Mouse (Mus musculus) lung, postnatal 36 days (tissue): ENCODE measurements around the gene P2ry14.
A peak's percentile ranks its signal among the peaks of the same experiment; 100 is the strongest.
"Not testable (repeated sequence)": the region's sequence is repeated elsewhere in the genome, so short reads cannot be mapped to it uniquely, and the experiment has no call there.

Experiments
- DNase-seq: peaks from one replicate; pipeline ENCODE4 v3.0.0; 2022; ENCODE audit warnings: mixed read lengths

The P2ry14 gene

GRCm38 (mm10) chr3:59141507-59142305, 11.7 kb downstream of the P2ry14 start:
- DNase-seq, result no peak

DNA sequence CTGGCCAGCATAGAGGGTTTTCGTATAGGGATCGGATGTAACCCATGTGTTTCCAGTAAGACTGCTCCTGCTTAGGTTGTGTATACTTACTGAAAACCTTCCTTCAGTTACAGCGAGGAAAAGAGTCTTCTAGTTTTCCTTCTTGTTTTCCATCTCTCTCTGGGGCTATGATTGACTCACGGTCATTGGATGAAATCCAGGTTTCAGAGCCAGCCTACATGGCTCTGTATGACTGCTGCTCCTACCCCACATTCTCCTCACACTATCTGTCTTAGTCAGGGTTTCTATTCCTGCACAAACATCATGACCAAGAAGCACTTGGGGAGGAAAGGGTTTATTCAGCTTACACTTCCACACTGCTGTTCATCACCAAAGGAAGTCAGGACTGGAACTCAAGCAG, 12.5 kb downstream of the P2ry14 start:
- DNase-seq, result not testable (repeated sequence)

GRCm38 (mm10) chr3:59140115-59140514, 13.3 kb downstream of the P2ry14 start:
- DNase-seq, result no peak

DNA sequence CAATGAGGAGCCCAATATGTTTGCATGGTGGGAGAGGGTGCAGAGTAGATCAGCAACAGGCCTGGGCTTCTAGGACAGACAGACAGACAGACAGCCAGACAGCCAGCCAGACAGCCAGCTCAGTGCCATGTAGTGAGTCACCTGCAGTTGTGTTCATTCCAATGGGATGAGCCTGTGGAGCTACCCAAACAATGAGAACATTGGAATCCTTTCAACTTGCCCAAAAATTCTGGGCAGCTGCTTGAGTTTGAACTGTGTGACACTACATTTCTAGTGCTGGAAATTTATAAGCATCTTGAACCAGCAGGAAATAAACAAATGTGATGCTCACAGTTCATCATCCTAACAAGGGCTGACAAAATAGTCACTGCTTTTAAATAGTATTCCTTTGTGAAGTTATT, 13.8 kb downstream of the P2ry14 start:
- peak; percentile 50 for DNase-seq

- no peak for DNase-seq
Observed at GRCm38 (mm10) chr3:59138946-59139468, 14.4 kb downstream of the P2ry14 start.

DNA sequence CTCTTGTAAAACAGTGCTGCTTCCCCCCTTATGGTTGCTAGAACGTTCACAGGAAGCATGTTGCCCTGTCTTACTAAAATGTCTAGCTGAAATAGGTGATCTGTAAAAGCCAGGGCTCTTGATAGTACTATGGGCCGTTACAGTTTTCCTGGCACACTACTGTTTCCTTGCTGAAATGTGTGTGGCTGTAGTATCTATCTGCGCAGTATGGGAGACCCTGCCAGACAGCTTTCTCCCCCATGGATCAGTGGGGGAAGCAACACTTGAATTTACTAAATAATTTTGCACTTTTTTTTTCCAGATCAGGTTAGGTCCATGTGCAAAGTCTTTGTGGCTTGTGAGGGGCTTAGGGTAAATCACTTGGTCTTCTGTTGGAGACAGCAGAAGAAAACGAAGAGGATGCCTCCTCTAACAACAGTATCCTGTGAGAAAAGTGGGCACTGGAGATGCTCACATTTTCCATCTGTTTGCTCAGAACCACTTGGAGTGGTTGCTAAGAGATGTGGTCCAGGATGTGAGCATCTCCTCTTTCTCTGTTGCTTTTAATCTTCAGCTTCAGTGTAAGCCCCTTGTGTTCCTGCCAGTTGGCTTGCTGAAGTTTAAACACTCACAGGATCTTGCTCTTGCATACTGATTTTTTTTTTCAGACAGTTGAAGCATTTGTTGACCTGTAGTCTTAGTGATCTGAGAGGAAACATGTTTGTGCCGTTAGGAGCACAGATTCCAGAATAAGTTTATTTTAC, 17.3 kb downstream of the P2ry14 start:
- DNase-seq, result no peak

DNA sequence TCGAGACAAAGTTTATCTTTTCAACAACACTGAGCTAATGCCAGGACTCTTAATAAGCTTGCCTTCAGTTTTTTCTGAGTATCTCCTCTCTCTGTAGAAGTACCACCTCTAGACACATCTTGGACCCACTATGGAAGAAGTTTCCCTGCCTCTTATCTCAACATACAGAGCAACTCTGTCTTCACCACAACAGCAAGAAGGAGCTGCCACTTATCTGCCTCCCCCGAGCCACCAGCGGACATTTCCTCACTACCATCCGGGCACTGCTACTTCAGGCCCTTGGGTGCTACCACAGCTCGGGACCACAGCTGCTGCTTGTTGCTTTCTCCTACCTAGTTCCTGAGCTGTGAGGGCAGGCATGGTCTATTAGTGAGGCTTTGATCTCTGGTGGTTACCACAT, 20.2 kb downstream of the P2ry14 start:
- no peak for DNase-seq

DNA sequence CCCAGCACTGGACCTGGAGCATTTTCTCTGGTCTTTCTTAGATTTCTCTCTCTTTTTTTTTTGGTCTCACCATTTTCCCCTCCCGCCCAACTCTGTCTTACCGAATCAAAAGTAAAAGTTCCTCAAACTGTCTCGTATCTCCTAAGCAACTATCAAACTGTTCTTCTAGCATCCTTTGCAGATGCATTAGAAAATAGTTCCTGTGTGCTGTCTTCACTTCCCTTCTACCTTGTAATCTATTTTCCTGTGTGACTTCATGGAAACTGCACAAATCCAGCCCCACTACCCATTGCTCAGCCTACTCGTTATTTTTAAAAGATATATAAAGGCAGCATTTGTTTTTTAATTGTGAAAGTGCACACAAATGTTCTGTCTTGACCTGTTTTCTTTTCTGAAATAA, 21.5 kb downstream of the P2ry14 start:
- no peak for DNase-seq

DNA sequence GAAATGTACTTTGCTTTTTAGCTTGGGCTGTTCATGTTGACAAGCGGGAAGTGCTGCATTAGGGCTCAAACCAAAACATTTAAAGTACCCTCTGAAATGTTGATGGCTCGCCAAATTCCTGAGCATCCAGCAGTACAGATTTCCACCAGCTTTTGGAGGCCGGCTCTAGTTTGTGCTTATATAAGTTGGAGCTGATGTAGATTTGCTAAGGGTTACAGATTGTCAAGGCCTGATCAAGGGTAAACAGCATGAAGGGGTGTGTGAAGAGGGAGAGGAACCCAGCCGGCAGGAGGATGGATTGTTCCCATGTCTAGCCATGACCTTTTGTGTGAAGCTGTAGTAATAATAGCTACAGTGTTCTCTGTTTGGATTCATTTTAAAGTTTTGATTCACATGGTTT, 22.3 kb downstream of the P2ry14 start:
- no peak for DNase-seq

DNA sequence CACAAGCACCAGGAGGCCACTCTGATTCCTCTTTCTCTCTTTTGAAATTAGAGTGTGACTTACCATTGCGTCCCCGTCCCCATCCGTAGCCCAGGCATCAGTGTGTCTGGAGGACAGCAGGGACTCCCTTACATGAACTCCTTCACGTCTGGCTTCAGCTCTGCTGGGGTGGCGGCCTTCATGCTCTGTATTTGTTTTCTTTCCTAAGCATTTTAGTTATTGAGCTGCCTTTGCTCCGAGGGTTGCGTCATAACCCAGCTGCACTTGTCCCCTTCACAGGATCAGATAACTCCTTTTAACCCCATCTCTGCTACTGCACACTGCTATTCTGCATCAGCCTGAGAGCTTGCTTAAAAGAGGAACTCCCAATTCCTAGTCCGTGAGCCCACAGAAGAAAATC, 23.0 kb downstream of the P2ry14 start:
- no peak for DNase-seq

DNA sequence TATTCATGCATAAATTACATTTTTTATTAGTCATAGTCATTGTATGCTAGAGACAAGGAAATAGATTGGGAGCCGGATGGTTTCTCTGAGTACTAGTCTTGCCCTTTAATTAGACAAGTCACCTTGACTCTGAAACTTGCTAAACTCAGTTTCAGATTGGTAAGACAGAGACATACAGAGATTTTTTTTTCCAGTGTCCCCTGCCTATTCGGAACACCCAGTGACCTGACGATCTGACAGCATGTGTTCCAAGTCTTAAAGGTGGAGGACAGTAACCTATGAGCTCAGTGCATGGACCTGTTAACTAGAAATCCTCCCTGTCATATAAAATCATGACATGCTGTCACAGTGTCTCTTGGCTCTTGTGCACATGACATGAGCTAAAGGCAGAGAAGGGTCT, 23.9 kb downstream of the P2ry14 start:
- DNase-seq, result no peak

GRCm38 (mm10) chr3:59128681-59129080, 24.7 kb downstream of the P2ry14 start:
- DNase-seq, result no peak

DNA sequence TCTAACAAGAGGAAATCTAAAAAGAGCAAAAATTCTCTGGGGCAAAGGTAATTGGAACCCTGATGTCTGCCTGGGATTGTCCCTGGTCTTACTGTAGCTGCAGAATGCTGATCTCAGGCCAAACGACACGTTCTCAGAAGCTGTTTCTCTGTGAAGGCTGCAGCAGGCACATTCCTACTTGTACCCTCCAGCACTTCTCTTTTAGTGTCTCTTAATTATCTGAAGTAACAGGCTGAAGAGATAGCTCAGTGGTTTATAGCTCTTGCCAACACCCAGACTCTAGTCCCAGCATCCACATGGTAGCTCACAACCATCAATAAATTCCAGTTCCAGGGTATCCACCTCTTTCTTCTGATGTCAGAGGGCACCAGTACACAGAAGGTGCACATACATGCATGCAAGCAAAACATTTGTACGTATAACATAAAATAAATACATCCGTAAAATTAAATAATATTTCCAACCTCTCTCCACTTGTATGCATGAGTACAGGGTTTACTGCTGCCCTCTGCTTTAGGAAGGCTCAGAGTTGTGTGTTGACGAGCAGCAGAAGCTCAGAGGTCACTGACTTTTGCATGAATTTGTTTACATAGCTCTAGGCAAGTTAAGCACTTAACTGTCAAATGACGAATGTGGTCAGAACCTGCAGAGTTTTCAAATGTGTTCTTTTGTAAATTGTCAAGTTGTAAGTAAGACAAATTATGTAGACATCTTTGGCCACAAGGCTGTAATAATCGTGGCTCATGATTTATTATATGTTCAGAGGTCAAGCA, 27.4 kb downstream of the P2ry14 start:
- no peak for DNase-seq

GRCm38 (mm10) chr3:59125022-59125421, 28.4 kb downstream of the P2ry14 start:
- DNase-seq, result no peak

DNA sequence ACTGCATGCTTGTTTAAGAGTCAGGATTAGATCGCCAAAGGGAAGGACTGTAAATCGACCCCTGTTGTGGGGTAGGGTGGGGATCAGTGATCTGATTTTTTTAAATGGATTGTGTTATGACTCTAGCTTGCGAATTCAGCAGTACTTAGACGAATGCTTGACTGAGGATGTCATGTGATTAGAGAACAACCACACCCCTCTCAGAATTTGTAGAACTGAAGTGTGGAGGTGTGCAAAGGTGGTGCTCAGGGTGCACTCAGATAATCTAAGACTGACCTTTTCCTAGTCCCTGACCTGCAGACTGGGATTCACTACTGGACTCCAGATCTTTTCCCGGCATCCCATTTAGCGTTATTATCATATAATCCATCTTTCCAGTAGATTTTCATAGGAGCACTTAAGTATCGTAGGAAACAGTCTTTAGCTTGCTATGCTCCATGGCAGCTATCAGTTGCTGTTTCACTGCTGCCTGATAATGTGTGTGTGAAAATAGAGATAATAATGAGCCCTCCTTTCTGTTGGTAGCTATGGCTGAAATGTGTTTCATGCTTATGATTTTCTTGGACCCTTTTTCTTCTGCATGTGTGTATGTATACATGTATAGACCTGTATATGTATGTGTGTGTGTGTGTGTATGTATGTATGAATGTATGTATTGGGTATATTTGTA, 31.5 kb downstream of the P2ry14 start:
- no peak for DNase-seq

DNA sequence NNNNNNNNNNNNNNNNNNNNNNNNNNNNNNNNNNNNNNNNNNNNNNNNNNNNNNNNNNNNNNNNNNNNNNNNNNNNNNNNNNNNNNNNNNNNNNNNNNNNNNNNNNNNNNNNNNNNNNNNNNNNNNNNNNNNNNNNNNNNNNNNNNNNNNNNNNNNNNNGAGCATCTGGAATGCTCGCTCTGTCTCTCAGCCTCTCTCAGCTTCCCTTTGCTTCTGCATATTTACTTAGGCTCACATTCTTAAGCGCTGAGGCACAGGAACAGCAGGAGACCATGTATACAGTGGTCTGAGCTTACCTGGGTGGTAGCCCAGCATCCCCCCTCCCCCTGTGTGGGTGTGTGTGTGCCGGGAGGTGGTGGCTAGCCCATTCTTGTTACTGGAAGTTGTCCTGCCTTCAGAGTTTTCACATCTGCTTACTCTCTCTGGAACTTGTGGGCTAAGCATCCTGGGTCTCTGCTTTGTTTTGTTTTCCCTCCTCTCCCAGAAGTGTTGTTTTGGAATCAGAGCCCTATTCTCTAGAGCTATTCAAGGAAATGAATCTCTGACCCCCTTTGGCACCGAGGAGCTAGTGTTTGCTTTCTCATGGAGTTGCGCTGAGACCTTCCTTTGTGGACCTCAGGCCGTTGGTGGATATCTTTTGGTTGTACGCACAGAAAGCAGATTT, 32.2 kb downstream of the P2ry14 start:
- DNase-seq, result no peak

GRCm38 (mm10) chr3:59113973-59114517, 39.4 kb downstream of the P2ry14 start:
- DNase-seq, result peak; percentile 60

GRCm38 (mm10) chr3:59113291-59113690, 40.1 kb downstream of the P2ry14 start:
- DNase-seq, result not testable (repeated sequence)

DNA sequence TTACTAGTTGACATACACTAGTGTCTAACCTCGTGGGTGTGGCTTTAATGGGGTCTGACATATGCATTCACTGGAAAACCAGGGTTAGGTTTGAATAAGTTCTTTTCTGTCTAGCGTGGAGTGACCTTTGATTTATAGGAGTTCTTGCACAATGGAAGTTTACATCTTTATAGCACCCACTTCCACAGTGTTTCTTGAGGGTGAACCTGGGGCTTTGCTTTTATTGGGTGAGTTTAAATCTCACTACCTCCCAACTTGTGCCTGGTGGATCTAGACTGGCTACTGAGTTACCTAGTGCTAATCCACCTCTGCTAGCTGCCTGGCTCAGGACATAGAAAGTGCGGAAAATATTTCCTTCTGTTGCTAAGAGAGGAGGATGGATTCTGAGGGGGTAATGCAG, 41.5 kb downstream of the P2ry14 start:
- no peak for DNase-seq

DNA sequence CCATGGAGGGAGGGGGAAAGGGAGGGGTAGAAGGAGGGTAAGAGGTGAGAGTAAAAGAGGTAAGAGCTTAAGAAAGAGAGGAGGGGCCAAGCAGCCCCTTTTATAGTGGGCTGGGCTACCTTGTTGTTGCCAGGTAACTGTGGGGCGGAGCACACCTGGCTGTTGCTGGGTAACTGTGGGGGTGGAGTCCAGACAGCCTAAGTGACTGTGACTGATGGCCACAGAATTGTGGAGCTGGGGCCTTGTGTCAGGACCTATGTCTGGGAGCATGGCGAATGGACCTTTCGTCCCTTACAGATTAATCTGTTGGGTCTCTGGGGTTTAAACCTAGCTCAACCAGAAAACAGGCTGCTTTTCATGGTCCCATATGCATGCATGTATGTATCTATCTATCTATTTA, 43.6 kb downstream of the P2ry14 start:
- DNase-seq, result not testable (repeated sequence)

DNA sequence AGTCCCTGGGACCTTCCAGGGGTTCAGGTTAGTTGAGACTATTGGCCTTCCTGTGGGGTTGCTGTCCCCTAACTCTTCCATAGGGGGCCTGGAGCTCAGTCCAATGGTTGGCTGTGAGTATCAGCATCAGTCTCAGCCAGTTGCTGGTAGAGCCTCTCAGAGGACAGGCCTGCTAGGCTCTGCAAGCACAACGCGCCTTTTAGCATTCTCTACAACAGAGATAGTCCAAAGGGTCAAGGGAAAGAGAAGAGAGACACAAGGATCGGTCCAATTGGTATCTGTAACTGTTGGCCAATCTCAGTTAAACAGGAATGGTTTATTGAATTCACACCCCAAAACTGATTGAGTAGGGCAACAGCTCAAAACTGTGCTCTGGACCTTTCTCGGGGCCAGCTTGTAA, 46.0 kb downstream of the P2ry14 start:
- DNase-seq, result no peak

DNA sequence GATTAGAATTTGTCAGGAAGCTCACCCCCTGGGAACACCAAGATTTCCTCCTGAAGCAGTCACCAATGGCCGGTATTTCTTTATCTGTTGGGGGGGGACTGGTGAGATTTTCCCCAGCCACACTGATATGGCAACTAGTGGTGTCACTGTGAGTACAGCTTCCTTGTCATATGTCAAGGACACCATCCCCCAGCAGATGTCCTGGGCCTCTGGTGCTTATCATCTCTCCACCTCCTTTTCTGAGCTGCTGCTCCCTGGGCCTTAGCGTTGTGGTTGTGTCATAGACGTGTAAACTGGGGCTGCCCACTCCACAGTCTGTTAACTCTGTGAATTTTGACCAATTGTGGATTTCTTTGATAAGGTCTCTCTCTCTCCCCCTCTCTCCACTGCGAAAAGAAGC, 49.0 kb downstream of the P2ry14 start:
- no peak for DNase-seq
